Mouse (Mus musculus) liver, embryonic 18 days (tissue): ENCODE data around the gene Fcrla. TPM values are rescaled to one million over a fixed set of nuclear protein-coding genes. Genes with fewer than 3 reads are reported as not detected.

Source experiments
- polyA plus RNA-seq: library from polyadenylated mRNA; depleted of rRNA; stranded (reverse); fragments of >200 nt; gene quantifications from 2 replicates; pipeline ENCODE4 v1.2.3, GENCODE M21; 2012; rRNA removed

The Fcrla gene
- 5.1 and 8.6 TPM in 2 replicates for polyA plus RNA-seq

GRCm38 (mm10) chr1:170927378-170927777, at the start of gene Fcrla:
Fcrla (minus strand) TSS chr1:170927583.

GRCm38 (mm10) chr1:170976447-170976846, 49.1 kb upstream of the Fcrla start, which contains the start of gene Fcgr2b:
Fcgr2b (minus strand) TSS chr1:170976547.

GRCm38 (mm10) chr1:170912891-170913615, 14.3 kb downstream of the Fcrla start, which contains the start of gene Fcrlb:
Fcrlb (minus strand) TSS chr1:170912941.

GRCm38 (mm10) chr1:170884978-170885561, 42.3 kb downstream of the Fcrla start, which contains the start of the genes Gm26620 and Dusp12:
Gm26620 (plus strand) TSS chr1:170885065.
Dusp12 (minus strand) TSS chr1:170885540.

GRCm38 (mm10) chr1:170867691-170868105, 59.7 kb downstream of the Fcrla start, which contains the start of gene Atf6:
Atf6 (minus strand) TSS chr1:170867771.

Other genes starting within 250 kb of the Fcrla start
- 6.3 and 7.2 TPM in 2 replicates for gene Atf6, start 59.8 kb downstream of the Fcrla start, polyA plus RNA-seq
- 0.32 and 0.48 TPM in 2 replicates for gene Gm26620, start 42.5 kb downstream of the Fcrla start, polyA plus RNA-seq
- 20.3 and 21.7 TPM in 2 replicates for gene Dusp12, start 42.0 kb downstream of the Fcrla start, polyA plus RNA-seq
- gene Fcrlb, start 14.6 kb downstream of the Fcrla start, polyA plus RNA-seq: 0.16 and 0.21 TPM in 2 replicates
- 15.1 and 16.6 TPM in 2 replicates for gene Fcgr2b, start 49.0 kb upstream of the Fcrla start, polyA plus RNA-seq
- gene Fcgr4, start 91.3 kb upstream of the Fcrla start, polyA plus RNA-seq: 14.2 and 16.1 TPM in 2 replicates
- 39.4 and 40.8 TPM in 2 replicates for gene Fcgr3, start 137.4 kb upstream of the Fcrla start, polyA plus RNA-seq
- 2.9 and 3.3 TPM in 2 replicates for gene Cfap126, start 186.3 kb upstream of the Fcrla start, polyA plus RNA-seq
- gene Sdhc, start 223.0 kb upstream of the Fcrla start, polyA plus RNA-seq: 184 and 192 TPM in 2 replicates
- 0.12 and 0.14 TPM in 2 replicates for gene Mpz, start 223.1 kb upstream of the Fcrla start, polyA plus RNA-seq